Mouse (Mus musculus) olfactory bulb, adult 2 months (tissue): ENCODE results near the gene Syt2. TPM values are rescaled to one million over a fixed set of nuclear protein-coding genes. Genes with fewer than 3 reads are reported as not detected.

Source experiments
- H3K27ac ChIP-seq: fragments of 200-500 bp; 2 replicates; pipeline ENCODE4 v1.5.1; 2012; ENCODE audit warnings: low read depth, low read length; ENCODE audit not compliant: insufficient read depth
- H3K4me1 ChIP-seq: fragments of 200-500 bp; 2 replicates; pipeline ENCODE4 v1.6.1; 2012; ENCODE audit warnings: low read length; ENCODE audit not compliant: control insufficient read depth, insufficient read depth
- H3K4me3 ChIP-seq: fragments of 200-500 bp; 2 replicates; pipeline ENCODE4 v1.5.1; 2012; ENCODE audit warnings: mild to moderate bottlenecking, low read depth, low read length, moderate library complexity; ENCODE audit not compliant: insufficient read depth
- CTCF ChIP-seq: fragments of 200-500 bp; IDR thresholded peaks from 2 replicates; pipeline ENCODE4 v1.5.1; 2012; ENCODE audit warnings: low read depth, mild to moderate bottlenecking, low read length, moderate library complexity; ENCODE audit not compliant: insufficient read depth
- POLR2A ChIP-seq: fragments of 200-500 bp; IDR thresholded peaks from 2 replicates; pipeline ENCODE4 v1.6.1; 2012; ENCODE audit warnings: mild to moderate bottlenecking, low read depth, low read length, moderate library complexity; ENCODE audit not compliant: insufficient read depth
- WGBS: fragments of 180-500 bp; shearing (Covaris S2); methylation state at CpG from one replicate; pipeline ENCODE4 v1.1.7; 2018; 5-methylcytosine and 5-hydroxymethylcytosine counted together
- polyA plus RNA-seq: library from polyadenylated mRNA; stranded (reverse); fragments of >200 nt; gene quantifications from 2 replicates; pipeline ENCODE4 v1.2.4, GENCODE M21; 2012; ENCODE audit warnings: low replicate concordance; ENCODE audit not compliant: missing spikeins, insufficient read depth, insufficient read length

The Syt2 gene
- polyA plus RNA-seq, 1 experiment = not detected

DNA sequence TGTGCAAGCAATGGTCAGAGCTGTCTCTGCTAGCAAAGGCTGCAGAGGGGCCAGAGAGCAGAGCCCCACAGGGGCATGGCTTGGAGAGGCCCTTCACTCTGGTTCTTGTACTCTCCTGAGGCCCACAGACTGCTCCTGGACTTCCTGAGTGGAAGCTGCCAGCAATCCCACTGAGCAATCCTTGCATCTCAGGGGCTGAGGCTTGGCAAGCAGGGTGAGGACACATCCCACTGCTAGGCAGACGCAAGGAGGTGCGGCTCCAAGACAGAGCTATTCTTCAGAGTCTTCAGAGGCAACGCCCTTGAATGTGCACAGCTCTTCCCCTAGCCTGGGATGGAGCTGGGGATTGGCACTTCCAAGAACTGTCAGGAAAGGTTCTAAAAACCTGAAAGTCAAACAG, 110.8 kb downstream of the Syt2 start:
- TF ChIP-seq POLR2A (no peak), CTCF (no peak)
- 43% methylated on average over 3 of the region's 3 CpGs for WGBS
- Histone ChIP-seq H3K4me1 (peaks cover 31% of the 10 kb centered on the region), H3K27ac (0 out of 2 replicates have a peak overlapping the region, but pooled peaks have one; percentile 7), H3K4me3 (no peak overlapping the region)

DNA sequence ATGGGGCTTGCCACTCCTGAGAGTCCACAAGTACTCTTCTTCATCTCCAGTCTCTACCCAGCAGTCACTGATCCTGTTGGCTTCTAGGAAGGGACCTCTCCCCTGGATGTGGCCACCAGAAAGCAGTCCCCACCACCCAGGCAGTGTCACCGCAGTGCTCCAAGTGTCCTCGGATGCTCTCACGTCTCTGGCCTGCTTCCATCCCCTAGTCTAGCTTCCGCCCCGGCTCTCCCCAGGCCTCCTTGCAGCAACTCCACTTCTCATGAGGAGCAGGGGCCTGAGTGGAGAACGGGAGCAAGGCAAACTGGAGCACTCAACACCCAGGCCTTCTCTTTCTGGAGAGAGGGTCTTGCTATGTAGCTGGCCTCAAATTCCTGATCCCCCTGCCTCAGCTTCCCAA, 112.7 kb downstream of the Syt2 start:
- peaks cover 22% of the 10 kb centered on the region for H3K4me1 ChIP-seq
- 77% methylated on average over 6 of the region's 6 CpGs for whole genome bisulfite sequencing
- H3K4me3 ChIP-seq = no peak overlapping the region
- TF ChIP-seq CTCF (no peak), POLR2A (no peak)
- no peak overlapping the region for H3K27ac ChIP-seq

DNA sequence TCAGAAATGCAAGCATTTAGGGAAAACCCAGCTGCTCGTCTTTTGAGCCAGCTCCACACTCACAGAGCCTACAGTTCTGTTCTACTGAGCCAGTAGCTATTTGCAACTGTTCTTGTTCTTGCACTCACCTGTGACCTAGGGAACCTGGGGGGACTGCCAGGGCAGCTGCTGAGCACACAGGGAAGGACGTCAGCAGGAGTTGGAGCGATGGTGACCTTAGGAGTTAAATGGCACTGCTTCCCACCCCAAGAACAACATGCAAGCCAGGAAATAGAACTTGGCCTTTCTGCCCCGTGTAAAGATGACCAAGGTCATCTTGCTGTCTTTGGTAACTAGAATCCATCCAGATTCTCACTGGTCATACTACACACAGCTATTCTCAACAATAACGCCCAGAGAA, 114.2 kb downstream of the Syt2 start:
- TF ChIP-seq CTCF (no peak), POLR2A (no peak)
- H3K27ac ChIP-seq = no peak overlapping the region
- 84% methylated on average over 5 of the region's 5 CpGs for WGBS
- no peak overlapping the region for H3K4me3 ChIP-seq
- H3K4me1 ChIP-seq = peaks cover 22% of the 10 kb centered on the region

DNA sequence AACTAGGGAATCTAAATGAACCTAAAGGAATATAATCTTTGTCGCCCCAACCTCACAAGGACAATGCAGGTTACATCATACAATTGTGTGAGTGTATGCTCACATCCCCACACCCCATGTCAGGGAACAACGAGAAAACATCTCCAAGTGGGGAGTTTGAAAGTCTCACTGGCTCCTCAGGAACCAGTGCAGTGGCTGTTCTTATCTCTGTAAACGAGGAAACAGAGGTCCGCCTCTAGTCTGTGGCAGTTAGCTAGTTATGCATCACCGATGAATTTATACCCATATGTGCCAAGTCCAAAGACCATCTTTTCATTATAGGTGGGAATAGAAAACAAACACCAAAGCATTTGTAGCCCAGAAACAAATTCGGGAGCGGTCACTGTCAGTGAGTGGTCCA, 115.1 kb downstream of the Syt2 start:
- no peak overlapping the region for H3K4me3 ChIP-seq
- TF ChIP-seq POLR2A = no peak
- TF ChIP-seq CTCF = no peak
- WGBS = 83% methylated on average over 7 of the region's 7 CpGs
- H3K4me1 ChIP-seq = peaks cover 21% of the 10 kb centered on the region
- H3K27ac ChIP-seq = no peak overlapping the region

DNA sequence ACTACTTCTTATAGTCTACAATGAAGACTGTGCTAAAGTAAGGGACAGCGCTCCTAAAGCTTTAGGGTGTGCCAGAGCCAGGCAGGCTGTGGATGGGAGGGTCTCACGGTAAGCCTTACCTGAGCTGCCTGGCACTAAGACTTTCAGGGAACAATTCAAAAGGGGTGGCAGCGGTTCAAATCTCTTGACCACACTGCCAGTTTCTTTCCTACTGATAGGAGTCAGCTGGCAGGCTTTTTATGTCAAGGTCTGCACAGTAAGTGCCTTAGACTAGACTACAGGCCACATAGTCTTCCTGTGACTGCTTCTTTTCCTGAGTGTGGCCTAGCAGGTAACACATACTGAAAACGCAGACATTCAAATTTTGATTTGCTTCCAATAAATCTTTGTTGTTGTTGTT, 116.8 kb downstream of the Syt2 start:
- no peak for TF ChIP-seq CTCF
- no peak for TF ChIP-seq POLR2A
- Histone ChIP-seq H3K4me3 (no peak overlapping the region), H3K27ac (no peak overlapping the region), H3K4me1 (peaks cover 19% of the 10 kb centered on the region)
- WGBS = 89% methylated on average over 4 of the region's 4 CpGs

DNA sequence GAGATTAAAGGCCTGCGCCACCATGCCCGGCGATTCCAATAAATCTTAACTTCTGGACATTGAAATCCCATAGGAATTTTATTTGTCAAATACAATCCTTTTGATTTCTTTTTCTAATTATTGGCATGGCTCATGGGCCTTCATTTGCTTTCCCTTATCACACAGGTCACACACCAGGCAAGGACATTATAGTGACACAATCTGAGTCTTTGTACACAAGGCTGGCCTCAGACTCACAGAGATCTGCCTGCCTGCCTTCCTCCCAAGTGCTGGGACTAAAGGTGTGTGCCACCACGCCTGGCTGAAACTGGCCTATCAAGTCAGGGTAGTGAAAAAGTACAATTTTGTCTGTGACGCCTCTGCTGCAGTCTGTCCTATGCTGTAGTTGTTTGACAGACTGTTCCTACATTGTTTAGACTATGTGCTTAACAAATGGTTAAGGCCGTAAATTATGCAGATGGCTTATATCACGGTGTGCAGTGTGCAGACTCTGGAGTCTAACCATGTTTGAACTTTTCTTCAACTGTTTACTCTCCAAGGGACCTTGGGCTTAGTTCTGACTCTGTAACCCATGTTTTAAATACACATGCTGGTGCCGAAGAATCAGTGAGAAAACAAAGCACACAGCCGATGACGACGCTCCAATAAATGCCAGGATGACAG, 117.4 kb downstream of the Syt2 start:
- no peak for TF ChIP-seq CTCF
- TF ChIP-seq POLR2A = no peak
- Histone ChIP-seq H3K4me3 (no peak overlapping the region), H3K27ac (0 out of 2 replicates have a peak overlapping the region, but pooled peaks have one; percentile 24), H3K4me1 (peaks cover 18% of the 10 kb centered on the region)
- WGBS = 78% methylated on average over 11 of the region's 11 CpGs

DNA sequence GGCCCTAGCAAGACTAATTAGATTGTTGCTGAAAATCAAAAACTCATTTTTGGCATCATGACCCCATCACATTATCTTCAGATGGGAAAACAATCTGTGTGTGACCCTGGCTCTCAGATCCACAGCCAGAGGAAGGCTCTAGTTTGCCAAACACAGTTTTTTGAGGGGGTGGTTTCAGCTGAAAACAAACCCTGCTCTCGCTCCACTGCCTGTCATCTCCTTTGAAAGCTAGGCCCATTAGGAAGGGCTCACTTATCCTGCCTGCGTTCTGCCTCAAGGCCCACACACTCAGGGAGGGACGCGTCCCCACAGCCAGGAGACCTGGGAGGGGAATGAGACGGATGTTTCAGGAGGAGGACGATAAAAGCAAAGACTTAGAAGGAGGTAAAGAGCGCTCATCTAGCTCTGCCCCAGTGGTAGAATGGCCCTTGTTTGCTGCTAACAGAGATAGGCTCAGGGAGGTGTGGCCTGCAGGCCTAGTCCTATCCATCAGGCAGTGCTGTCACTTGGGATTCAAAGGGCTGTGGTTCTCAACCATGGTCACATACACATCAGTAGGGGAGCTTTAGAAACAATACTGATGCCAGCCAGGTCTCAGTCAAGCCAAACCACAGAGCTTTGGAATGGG, 118.5 kb downstream of the Syt2 start:
- WGBS = 36% methylated on average over 7 of the region's 7 CpGs
- Histone ChIP-seq H3K4me1 (peaks cover 15% of the 10 kb centered on the region), H3K4me3 (no peak overlapping the region), H3K27ac (peak overlapping the region; percentile 24; the same call in 1 of the 2 replicates)
- TF ChIP-seq POLR2A (no peak), CTCF (no peak)

DNA sequence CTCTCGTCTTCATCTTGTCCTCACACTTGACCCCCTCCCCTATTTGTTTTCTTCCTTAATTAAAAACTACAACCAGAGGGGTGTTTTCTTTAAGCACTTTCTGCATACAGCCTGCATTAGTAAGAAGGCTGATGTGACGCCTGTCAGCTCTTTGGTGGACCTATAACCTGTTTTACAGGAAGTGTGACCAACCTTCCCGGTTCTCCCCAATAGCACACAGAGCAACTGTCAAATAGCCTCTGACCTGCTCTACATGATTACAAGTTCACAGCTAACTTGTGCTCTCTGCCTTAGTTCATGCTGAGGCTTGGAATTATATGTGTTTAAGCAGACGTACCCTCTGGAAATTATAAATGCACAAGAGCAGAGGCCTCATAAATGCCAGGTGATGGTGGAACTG, 120.0 kb downstream of the Syt2 start:
- no peak overlapping the region for H3K27ac ChIP-seq
- TF ChIP-seq CTCF = no peak
- TF ChIP-seq POLR2A = no peak
- 83% methylated on average over 4 of the region's 4 CpGs for WGBS
- no peak overlapping the region for H3K4me3 ChIP-seq
- H3K4me1 ChIP-seq = peaks cover 16% of the 10 kb centered on the region

DNA sequence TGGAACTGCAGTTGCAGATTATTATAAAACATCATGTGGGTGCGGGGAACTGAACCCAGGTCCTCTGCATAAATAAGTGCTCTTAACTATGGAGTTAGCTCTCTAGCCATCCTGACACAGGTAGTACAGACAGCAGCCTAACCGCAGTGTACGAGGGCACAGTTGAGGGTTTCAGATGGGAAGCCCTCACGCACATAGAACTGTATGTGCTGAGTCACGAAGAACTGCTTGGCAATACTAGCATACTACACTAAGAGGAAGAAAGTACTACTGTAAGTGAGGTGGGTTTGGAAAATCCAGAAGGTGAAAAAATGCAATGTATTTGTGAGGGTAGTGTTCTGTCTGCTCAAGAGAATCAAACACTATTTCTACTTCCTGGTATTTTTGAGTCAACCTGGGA, 123.8 kb downstream of the Syt2 start:
- WGBS = 97% methylated on average over 5 of the region's 5 CpGs
- H3K4me3 ChIP-seq = no peak overlapping the region
- no peak for TF ChIP-seq POLR2A
- TF ChIP-seq CTCF = no peak
- H3K4me1 ChIP-seq = peaks cover 20% of the 10 kb centered on the region
- H3K27ac ChIP-seq = no peak overlapping the region
